ENCODE assay signal across 10 mouse cellular contexts in genomic region chr2:164517485-164518221, GRCm38 (mm10). TPM values are rescaled to one million over a fixed set of nuclear protein-coding genes. Genes with fewer than 3 reads are reported as not detected.
A peak's percentile ranks its signal among the peaks of the same experiment; 100 is the strongest.
DNase-seq lines count a peak whose midpoint lies in the region; ATAC-seq and TF ChIP-seq lines count a peak whose summit lies in the region.
"Had no signal": no experiment of that assay in that cellular context is flagged by ENCODE, and none has a peak within 500 bp of the region (broad histone marks: within the 10 kb centered on the region; RNA-seq: fewer than 3 reads in every experiment).

No protein-coding gene starts in this region.

- peaks cover 16% of the 10 kb centered on the region for H3K4me1 ChIP-seq in embryonic facial prominence, embryonic 10.5 days
- H3K4me1 ChIP-seq in limb, embryonic 12.5 days (replicated peaks) = peaks cover 29% of the 10 kb centered on the region
- H3K4me1 ChIP-seq in neural tube, embryonic 13.5 days (replicated peaks) = peaks cover 5% of the 10 kb centered on the region; the same call in 1 of the 2 replicates
- H3K4me1 ChIP-seq: neural tube, embryonic 12.5 days had no signal

- no peaks in the 10 kb centered on the region for H3K36me3 ChIP-seq in embryonic facial prominence, embryonic 10.5 days (replicated peaks)
- no peaks in the 10 kb centered on the region for H3K36me3 ChIP-seq in limb, embryonic 12.5 days
- no peaks in the 10 kb centered on the region for H3K36me3 ChIP-seq in neural tube, embryonic 13.5 days
- H3K36me3 ChIP-seq: embryonic facial prominence, embryonic 15.5 days; neural tube, embryonic 12.5 days had no signal

- intact Hi-C loops in left cerebral cortex, adult 2 months (cut with DNase I) = loop anchor here (5.0 kb wide), 1 partner anchor 45 kb away; the partner anchor contains the start of gene Trp53tg5
- intact Hi-C loops in heart, postnatal 14 days (cut with DNase I) = loop anchor here (1.0 to 2.0 kb wide), 2 partner anchors 47 to 57 kb away; partner anchors contain the start of gene Gm20458

- H3K9me3 ChIP-seq in embryonic facial prominence, embryonic 10.5 days = 0 out of 2 replicates have a peak, but pooled peaks cover 5% of the 10 kb centered on the region
- H3K9me3 ChIP-seq in limb, embryonic 12.5 days = 0 out of 2 replicates have a peak, but pooled peaks cover under 1% of the 10 kb centered on the region
- H3K9me3 ChIP-seq in neural tube, embryonic 13.5 days = no peaks in the 10 kb centered on the region
- H3K9me3 ChIP-seq: embryonic facial prominence, embryonic 15.5 days; neural tube, embryonic 12.5 days had no signal

- no peak overlapping the region for H3K9ac ChIP-seq in limb, embryonic 12.5 days (replicated peaks)
- H3K9ac ChIP-seq in neural tube, embryonic 13.5 days = no peak overlapping the region
- H3K9ac ChIP-seq: embryonic facial prominence, embryonic 15.5 days; neural tube, embryonic 12.5 days had no signal

- TF ChIP-seq CTCF in left cerebral cortex, adult 2 months (IDR thresholded peaks at IDR 0.05) = peak; percentile 81

- peak in 1 of 2 experiments; percentile 44 for DNase-seq in left cerebral cortex, adult 2 months (ENCODE audit: extremely low spot score in 1 of 2, low spot score in 2 of 2)
- no peak for DNase-seq in left cerebral cortex, adult 8-10 months (ENCODE audit: low spot score in 2 of 2)
- DNase-seq in adrenal gland, adult 8-10 months = peak; percentile 34
- peak; percentile 73 for DNase-seq in embryonic facial prominence, embryonic 10.5 days (ENCODE audit: low spot score)
- peak; percentile 61 to 73 for DNase-seq in heart, postnatal 14 days
- DNase-seq in thymus, postnatal 36 days = peak; percentile 63 to 66

- H3K27ac ChIP-seq in left cerebral cortex, adult 2 months = no peak overlapping the region
- no peak overlapping the region for H3K27ac ChIP-seq in embryonic facial prominence, embryonic 10.5 days (replicated peaks)
- H3K27ac ChIP-seq in limb, embryonic 12.5 days = peak overlapping the region; percentile 84
- peak overlapping the region; percentile 24; the same call in 1 of the 2 replicates for H3K27ac ChIP-seq in neural tube, embryonic 13.5 days (replicated peaks)
- H3K27ac ChIP-seq: embryonic facial prominence, embryonic 15.5 days; neural tube, embryonic 12.5 days had no signal

- no peak overlapping the region for H3K4me3 ChIP-seq in left cerebral cortex, adult 2 months
- H3K4me3 ChIP-seq in embryonic facial prominence, embryonic 10.5 days = no peak overlapping the region
- no peak overlapping the region for H3K4me3 ChIP-seq in limb, embryonic 12.5 days (replicated peaks)
- no peak overlapping the region for H3K4me3 ChIP-seq in neural tube, embryonic 13.5 days
- H3K4me3 ChIP-seq: embryonic facial prominence, embryonic 15.5 days; neural tube, embryonic 12.5 days had no signal

- ATAC-seq in limb, embryonic 12.5 days (ENCODE audit: insufficient number of reproducible peaks, insufficient read depth, low FRiP score, low TSS enrichment, low read depth) = no peak
- no peak for ATAC-seq in neural tube, embryonic 13.5 days (ENCODE audit: low read depth)

- H3K4me2 ChIP-seq in limb, embryonic 12.5 days = no peak overlapping the region
- H3K4me2 ChIP-seq in neural tube, embryonic 13.5 days = no peak overlapping the region
- H3K4me2 ChIP-seq: embryonic facial prominence, embryonic 15.5 days; neural tube, embryonic 12.5 days had no signal

- 30% methylated on average over 10 of the region's 10 CpGs for WGBS in embryonic facial prominence, embryonic 10.5 days
- WGBS in limb, embryonic 12.5 days = 35% methylated on average over 9 of the region's 10 CpGs
- 34% methylated on average over 10 of the region's 10 CpGs for WGBS in neural tube, embryonic 13.5 days

- peaks cover 13% of the 10 kb centered on the region for H3K27me3 ChIP-seq in embryonic facial prominence, embryonic 10.5 days (replicated peaks; ENCODE audit: low read depth, poor library complexity, severe bottlenecking)
- H3K27me3 ChIP-seq in limb, embryonic 12.5 days = peaks cover 3% of the 10 kb centered on the region; the same call in 1 of the 2 replicates
- H3K27me3 ChIP-seq in neural tube, embryonic 13.5 days = peaks cover 8% of the 10 kb centered on the region; the same call in 1 of the 2 replicates
- H3K27me3 ChIP-seq: embryonic facial prominence, embryonic 15.5 days had no signal

RNA-seq across cellular contexts. Expression of gene Pigt, which starts 20.3 kb away (rescaled TPM):
- total RNA-seq in left cerebral cortex, adult 2 months (2021) = 10 to 100 TPM; 86.3 to 87.0 TPM
- 10 to 100 TPM; 84.0 to 97.2 (median 89.5) TPM for total RNA-seq in left cerebral cortex, adult 8-10 months (2022)
- 10 to 100 TPM; 75.7 to 93.8 (median 88.6) TPM for total RNA-seq in adrenal gland, adult 8-10 months (2022)
- 34.8 and 38.1 TPM in 2 replicates for polyA plus RNA-seq in embryonic facial prominence, embryonic 10.5 days (2016; fragmentation: Nextera tagmentation; extraction: Ambion mirVana)
- total RNA-seq in heart, postnatal 14 days (2021) = 10 to 100 TPM; 43.1 to 45.9 TPM
- polyA plus RNA-seq in limb, embryonic 12.5 days (2016; fragmentation: Nextera tagmentation; extraction: Ambion mirVana) = 24.9 and 32.7 TPM in 2 replicates
- polyA plus RNA-seq in neural tube, embryonic 13.5 days (2015; fragmentation: Nextera tagmentation; extraction: Ambion mirVana) = 69.1 and 71.8 TPM in 2 replicates

RNA-seq across cellular contexts. Expression of gene Dbndd2, which starts 31.7 kb away (rescaled TPM):
- 100 to 1,000 TPM; 102 to 106 TPM for total RNA-seq in left cerebral cortex, adult 2 months (2021)
- 100 to 1,000 TPM; 140 to 155 (median 147) TPM for total RNA-seq in left cerebral cortex, adult 8-10 months (2022)
- 10 to 100 TPM in 2 of 4 experiments, 1 to 10 TPM in 2; 5.4 to 18.3 (median 11.6) TPM for total RNA-seq in adrenal gland, adult 8-10 months (2022)
- 1.8 TPM in 2 replicates for polyA plus RNA-seq in embryonic facial prominence, embryonic 10.5 days (2016; fragmentation: Nextera tagmentation; extraction: Ambion mirVana)
- total RNA-seq in heart, postnatal 14 days (2021) = 10 to 100 TPM; 17.9 to 19.0 TPM
- polyA plus RNA-seq in limb, embryonic 12.5 days (2016; fragmentation: Nextera tagmentation; extraction: Ambion mirVana) = 1.2 and 1.7 TPM in 2 replicates
- polyA plus RNA-seq in neural tube, embryonic 13.5 days (2015; fragmentation: Nextera tagmentation; extraction: Ambion mirVana) = 10.3 and 11.9 TPM in 2 replicates

RNA-seq across cellular contexts. Expression of gene Trp53tg5, which starts 44.1 kb away (rescaled TPM):
- total RNA-seq in left cerebral cortex, adult 2 months (2021) = not detected
- total RNA-seq in left cerebral cortex, adult 8-10 months (2022) = not detected
- not detected for total RNA-seq in adrenal gland, adult 8-10 months (2022)
- not detected in 2 replicates for polyA plus RNA-seq in embryonic facial prominence, embryonic 10.5 days (2016; fragmentation: Nextera tagmentation; extraction: Ambion mirVana)
- total RNA-seq in heart, postnatal 14 days (2021) = not detected
- not detected in 2 replicates for polyA plus RNA-seq in limb, embryonic 12.5 days (2016; fragmentation: Nextera tagmentation; extraction: Ambion mirVana)
- polyA plus RNA-seq in neural tube, embryonic 13.5 days (2015; fragmentation: Nextera tagmentation; extraction: Ambion mirVana) = not detected in 2 replicates
- polyA plus RNA-seq: embryonic facial prominence, embryonic 15.5 days; neural tube, embryonic 12.5 days had no signal

RNA-seq across cellular contexts. Expression of gene Wfdc2, which starts 44.6 kb away (rescaled TPM):
- total RNA-seq in left cerebral cortex, adult 2 months (2021) = 1 to 10 TPM in 1 of 2 experiments, under 1 TPM in 1; 0.70 to 1.3 TPM
- total RNA-seq in left cerebral cortex, adult 8-10 months (2022) = 1 to 10 TPM in 2 of 4 experiments, under 1 TPM in 2; 0.98 to 1.5 (median 1.1) TPM
- not detected for total RNA-seq in adrenal gland, adult 8-10 months (2022)
- polyA plus RNA-seq in embryonic facial prominence, embryonic 10.5 days (2016; fragmentation: Nextera tagmentation; extraction: Ambion mirVana) = 59.8 and 62.7 TPM in 2 replicates
- 10 to 100 TPM in 1 of 2 experiments, not detected in 1; 14.8 TPM for total RNA-seq in heart, postnatal 14 days (2021)
- 36.2 and 39.6 TPM in 2 replicates for polyA plus RNA-seq in limb, embryonic 12.5 days (2016; fragmentation: Nextera tagmentation; extraction: Ambion mirVana)
- polyA plus RNA-seq in neural tube, embryonic 13.5 days (2015; fragmentation: Nextera tagmentation; extraction: Ambion mirVana) = 2.2 and 4.2 TPM in 2 replicates

RNA-seq across cellular contexts. Expression of gene Spint3, which starts 55.6 kb away (rescaled TPM):
- not detected for total RNA-seq in left cerebral cortex, adult 2 months (2021)
- not detected for total RNA-seq in left cerebral cortex, adult 8-10 months (2022)
- not detected for total RNA-seq in adrenal gland, adult 8-10 months (2022)
- polyA plus RNA-seq in embryonic facial prominence, embryonic 10.5 days (2016; fragmentation: Nextera tagmentation; extraction: Ambion mirVana) = not detected in 2 replicates
- not detected for total RNA-seq in heart, postnatal 14 days (2021)
- polyA plus RNA-seq in limb, embryonic 12.5 days (2016; fragmentation: Nextera tagmentation; extraction: Ambion mirVana) = not detected in 2 replicates
- polyA plus RNA-seq in neural tube, embryonic 13.5 days (2015; fragmentation: Nextera tagmentation; extraction: Ambion mirVana) = not detected in 2 replicates
- polyA plus RNA-seq: embryonic facial prominence, embryonic 15.5 days; neural tube, embryonic 12.5 days had no signal

Comparison
In these comparisons a context has a peak if more than half of its experiments do, and no peak if none do; other contexts are left out.
1. DNase-seq: peak in adrenal gland, adult 8-10 months (single experiment), embryonic facial prominence, embryonic 10.5 days (single experiment), heart, postnatal 14 days (2 of 2) and thymus, postnatal 36 days (2 of 2); none in left cerebral cortex, adult 8-10 months (0 of 2).
2. H3K27ac ChIP-seq: peak in limb, embryonic 12.5 days (single experiment) and neural tube, embryonic 13.5 days (single experiment); none in left cerebral cortex, adult 2 months (single experiment) and embryonic facial prominence, embryonic 10.5 days (single experiment).
3. RNA of gene Dbndd2, which starts 31.7 kb away (total RNA-seq): 140 to 155 TPM in left cerebral cortex, adult 8-10 months and 102 to 106 TPM in left cerebral cortex, adult 2 months; 17.9 to 19.0 TPM in heart, postnatal 14 days and 5.4 to 18.3 TPM in adrenal gland, adult 8-10 months; every median in the first group is over 4 times any median in the second.